Mouse (Mus musculus) spleen, embryonic (tissue): ENCODE measurements around the gene Calhm5.

Experiments
- CTCF ChIA-PET: fragments of 350-600 bp; sonication (Branson Sonifier 250); formaldehyde crosslinking; loops from one replicate; lab custom pipeline; 2022; lab: Charles Lee

Calhm5 gene

GRCm38 (mm10) chr10:34096418-34096883, at the start of gene Calhm5:
TSS of gene Calhm5 (minus strand) at chr10:34096519.
- CTCF ChIA-PET, result no interaction called here

- CTCF ChIA-PET, result no interaction called here
Measured at GRCm38 (mm10) chr10:34141693-34142092, 45.4 kb upstream of the Calhm5 start.

GRCm38 (mm10) chr10:34139768-34140167, 43.4 kb upstream of the Calhm5 start:
- CTCF ChIA-PET, result no interaction called here

- CTCF ChIA-PET, result no interaction called here
Measured at GRCm38 (mm10) chr10:34138027-34138426, 41.7 kb upstream of the Calhm5 start.

- CTCF ChIA-PET, result no interaction called here
Measured at GRCm38 (mm10) chr10:34136432-34136831, 40.1 kb upstream of the Calhm5 start.

GRCm38 (mm10) chr10:34131356-34131755, 35.0 kb upstream of the Calhm5 start:
- CTCF ChIA-PET, result no interaction called here

- CTCF ChIA-PET, result no interaction called here
Measured at GRCm38 (mm10) chr10:34128391-34128790, 32.1 kb upstream of the Calhm5 start.

GRCm38 (mm10) chr10:34127392-34128378, 31.4 kb upstream of the Calhm5 start, which contains the start of gene Calhm6:
TSS of gene Calhm6 (minus strand) at chr10:34127984.
- CTCF ChIA-PET, result no interaction called here

- CTCF ChIA-PET, result no interaction called here
Measured at GRCm38 (mm10) chr10:34118421-34118820, 22.1 kb upstream of the Calhm5 start.

GRCm38 (mm10) chr10:34117770-34118169, 21.5 kb upstream of the Calhm5 start:
- CTCF ChIA-PET, result no interaction called here

- CTCF ChIA-PET, result no interaction called here
Measured at GRCm38 (mm10) chr10:34117131-34117530, 20.8 kb upstream of the Calhm5 start.

GRCm38 (mm10) chr10:34111964-34112738, 15.8 kb upstream of the Calhm5 start:
- CTCF ChIA-PET, result no interaction called here

- CTCF ChIA-PET, result interaction anchor here (0.7 kb wide), 1 partner anchor 263 kb away, joined by 6 read pairs; no protein-coding TSS in a partner anchor
Measured at GRCm38 (mm10) chr10:34110863-34111465, 14.6 kb upstream of the Calhm5 start.

GRCm38 (mm10) chr10:34095964-34096363, 355 bp downstream of the Calhm5 start:
- CTCF ChIA-PET, result no interaction called here

- CTCF ChIA-PET, result no interaction called here
Measured at GRCm38 (mm10) chr10:34095147-34095546, 1.2 kb downstream of the Calhm5 start.

- CTCF ChIA-PET, result no interaction called here
Measured at GRCm38 (mm10) chr10:34091888-34092287, 4.4 kb downstream of the Calhm5 start.

GRCm38 (mm10) chr10:34090481-34090880, 5.8 kb downstream of the Calhm5 start:
- CTCF ChIA-PET, result no interaction called here

- CTCF ChIA-PET, result no interaction called here
Measured at GRCm38 (mm10) chr10:34089517-34089916, 6.8 kb downstream of the Calhm5 start.

- CTCF ChIA-PET, result no interaction called here
Measured at GRCm38 (mm10) chr10:34088515-34088914, 7.8 kb downstream of the Calhm5 start.

- CTCF ChIA-PET, result no interaction called here
Measured at GRCm38 (mm10) chr10:34086514-34086913, 9.8 kb downstream of the Calhm5 start.

- CTCF ChIA-PET, result interaction anchor here (0.5 to 0.7 kb wide), 2 partner anchors 12 to 14 kb away, joined by 3 to 6 read pairs; no protein-coding TSS in a partner anchor
Measured at GRCm38 (mm10) chr10:34074522-34075200, 21.7 kb downstream of the Calhm5 start.
